Mouse (Mus musculus) frontal cortex, postnatal 25 days (tissue): ENCODE measurements around the gene Ppp6r3.
"Not testable (repeated sequence)": the region's sequence is repeated elsewhere in the genome, so short reads cannot be mapped to it uniquely, and the experiment has no call there.

ENCODE experiments used
- DNase-seq, 2 experiments: peaks; one replicate each; pipeline ENCODE4 v3.0.0; 2022; ENCODE audit warnings: low spot score in 2 of 2

The Ppp6r3 gene

GRCm38 (mm10) chr19:3576451-3577264, 1.1 kb upstream of the Ppp6r3 start:
- no peak for DNase-seq

GRCm38 (mm10) chr19:3575276-3575631, 295 bp downstream of the Ppp6r3 start:
- no peak for DNase-seq

- no peak for DNase-seq
These were observed 905 bp downstream of the Ppp6r3 start for GRCm38 (mm10) chr19:3574593-3575094.

- no peak for DNase-seq
These were observed 11.2 kb downstream of the Ppp6r3 start for GRCm38 (mm10) chr19:3564309-3564708.

- no peak for DNase-seq
These were observed 12.8 kb downstream of the Ppp6r3 start for GRCm38 (mm10) chr19:3562752-3563151.

GRCm38 (mm10) chr19:3562298-3562697, 13.3 kb downstream of the Ppp6r3 start:
- no peak for DNase-seq

- no peak for DNase-seq
These were observed 19.3 kb downstream of the Ppp6r3 start for GRCm38 (mm10) chr19:3556169-3556827.

GRCm38 (mm10) chr19:3554785-3555184, 20.8 kb downstream of the Ppp6r3 start:
- DNase-seq: no peak

GRCm38 (mm10) chr19:3551573-3552159, 23.9 kb downstream of the Ppp6r3 start:
- DNase-seq: no peak

- no peak for DNase-seq
These were observed 25.4 kb downstream of the Ppp6r3 start for GRCm38 (mm10) chr19:3550101-3550500.

GRCm38 (mm10) chr19:3549263-3549662, 26.3 kb downstream of the Ppp6r3 start:
- no peak for DNase-seq

GRCm38 (mm10) chr19:3548311-3548710, 27.2 kb downstream of the Ppp6r3 start:
- DNase-seq: no peak

- DNase-seq: no peak
These were observed 30.6 kb downstream of the Ppp6r3 start for GRCm38 (mm10) chr19:3544995-3545394.

- no peak for DNase-seq
These were observed 33.0 kb downstream of the Ppp6r3 start for GRCm38 (mm10) chr19:3542591-3542990.

- no peak for DNase-seq
These were observed 34.6 kb downstream of the Ppp6r3 start for GRCm38 (mm10) chr19:3540997-3541396.

- no peak for DNase-seq
These were observed 35.3 kb downstream of the Ppp6r3 start for GRCm38 (mm10) chr19:3540254-3540653.

GRCm38 (mm10) chr19:3539456-3539855, 36.1 kb downstream of the Ppp6r3 start:
- DNase-seq: no peak

- no peak for DNase-seq
These were observed 37.9 kb downstream of the Ppp6r3 start for GRCm38 (mm10) chr19:3537658-3538057.

- no peak for DNase-seq
These were observed 40.6 kb downstream of the Ppp6r3 start for GRCm38 (mm10) chr19:3534945-3535344.

- not testable (repeated sequence) for DNase-seq
These were observed 42.1 kb downstream of the Ppp6r3 start for GRCm38 (mm10) chr19:3533266-3533966.

GRCm38 (mm10) chr19:3532717-3533260, 42.8 kb downstream of the Ppp6r3 start:
- no peak for DNase-seq

GRCm38 (mm10) chr19:3529781-3530180, 45.8 kb downstream of the Ppp6r3 start:
- DNase-seq: no peak
